Mouse (Mus musculus): ENCODE measurements around the gene Tnfsf8. TPM values are rescaled to one million over a fixed set of nuclear protein-coding genes. Genes with fewer than 3 reads are reported as not detected.

Gene Tnfsf8
- not detected in 2 replicates for polyA plus RNA-seq (2015; fragmentation: Nextera tagmentation; extraction: Ambion mirVana)

DNA sequence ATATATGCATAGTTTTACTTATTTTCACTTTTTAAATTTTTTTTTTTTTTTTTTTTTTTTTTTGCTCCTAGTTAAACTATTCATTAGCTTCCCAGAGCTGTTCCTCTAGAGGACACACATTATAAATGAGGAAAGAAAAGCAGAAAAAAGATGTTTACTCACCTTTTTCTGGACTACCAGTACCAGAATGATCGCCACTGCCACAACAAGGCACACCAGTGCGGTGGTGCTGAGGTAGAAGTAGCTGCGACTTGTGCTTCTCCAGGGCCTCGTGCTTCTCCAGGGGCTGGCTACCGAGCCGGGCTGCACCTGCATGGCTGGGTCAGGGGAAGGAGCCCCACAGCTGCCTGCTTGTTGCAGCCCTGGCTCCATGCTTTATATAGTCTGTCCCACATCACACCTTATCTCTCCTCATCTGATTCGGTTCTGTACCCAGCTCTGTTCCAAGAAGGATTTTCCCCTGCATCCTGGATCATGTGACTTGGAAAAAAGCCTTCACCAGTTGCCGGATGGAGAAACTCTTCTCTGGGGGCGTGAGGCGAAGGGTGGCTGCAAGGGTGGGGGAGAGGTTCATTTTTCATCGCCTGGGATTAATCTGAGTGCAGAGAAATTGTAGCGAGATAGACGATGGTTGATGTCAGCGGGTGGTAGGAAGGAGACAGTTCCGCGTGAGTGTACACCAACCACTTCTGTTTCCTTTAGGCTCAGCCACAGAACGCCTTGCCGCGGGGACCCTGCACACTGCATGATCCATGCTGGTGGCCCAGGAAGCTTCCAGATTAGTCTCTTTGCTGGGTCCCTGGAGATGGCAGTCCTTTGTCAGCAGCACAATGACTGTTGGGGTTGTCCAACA is at the start of gene Tnfsf8:
Gene Tnfsf8, minus strand, starts transcription at position 660 of the 853 bp plus-strand sequence.
- WGBS, result 85% methylated on average over 19 of the region's 19 CpGs
- H3K4me3 ChIP-seq, result no peak within 1 kb of the TSS
- no peak within 1 kb of the TSS for H3K4me2 ChIP-seq
- no peaks in the 10 kb centered on the region for H3K9me3 ChIP-seq
- no peak within 1 kb of the TSS for H3K27ac ChIP-seq
- H3K4me1 ChIP-seq, result no peaks in the 10 kb centered on the region
- H3K27me3 ChIP-seq (replicated peaks), result no peaks in the 10 kb centered on the region
- H3K36me3 ChIP-seq (replicated peaks), result no peaks in the 10 kb centered on the region
- ATAC-seq (replicated peaks), result no peak
- H3K9ac ChIP-seq, result no peak within 1 kb of the TSS

DNA sequence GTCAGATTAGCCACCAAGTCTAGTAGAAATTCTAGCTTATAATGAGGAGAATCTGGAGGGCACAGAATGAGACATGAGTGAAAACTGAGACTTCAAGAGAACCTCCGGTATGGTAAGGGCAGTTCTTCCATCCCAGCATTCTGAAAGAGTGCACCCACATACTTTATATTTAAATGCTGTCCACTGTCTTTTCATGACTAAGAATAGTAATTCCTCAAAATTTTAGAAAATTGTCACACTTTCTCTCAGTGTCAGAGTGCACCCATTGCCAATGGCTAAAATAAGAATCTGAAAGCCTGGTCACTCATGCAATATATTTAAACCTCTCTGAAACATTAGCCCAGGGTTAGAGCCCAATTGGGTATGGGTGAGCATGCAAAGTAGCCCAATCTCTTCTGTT is 47.4 kb upstream of the Tnfsf8 start:
- ATAC-seq (replicated peaks), result no peak
- no peaks in the 10 kb centered on the region for H3K9me3 ChIP-seq
- H3K9ac ChIP-seq, result no peak overlapping the region
- no peak overlapping the region for H3K4me2 ChIP-seq
- H3K4me1 ChIP-seq, result no peaks in the 10 kb centered on the region
- no peaks in the 10 kb centered on the region for H3K27me3 ChIP-seq (replicated peaks)
- no peak overlapping the region for H3K4me3 ChIP-seq
- H3K27ac ChIP-seq, result no peak overlapping the region
- WGBS, result 97% methylated on average over 1 of the region's 1 CpGs
- H3K36me3 ChIP-seq (replicated peaks), result no peaks in the 10 kb centered on the region

DNA sequence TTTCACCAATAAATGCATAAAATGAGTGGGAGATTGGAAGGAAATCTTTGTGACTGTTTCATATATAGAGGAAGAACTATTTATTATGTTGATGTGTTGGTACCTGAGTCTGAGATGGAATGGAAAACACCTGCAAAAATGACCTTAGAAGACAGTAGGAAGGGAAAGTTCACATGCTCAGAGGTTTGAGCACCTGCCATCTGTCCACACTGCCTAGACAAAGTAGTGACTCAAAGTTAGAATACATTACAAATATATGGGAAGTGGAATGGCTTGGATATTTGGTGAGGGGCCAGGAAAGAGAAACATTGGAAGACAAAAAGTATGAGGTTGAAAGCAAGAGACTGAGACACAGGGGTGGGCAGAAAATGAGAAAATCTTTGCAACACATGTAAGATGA is 46.3 kb upstream of the Tnfsf8 start:
- ATAC-seq (replicated peaks), result no peak
- H3K27me3 ChIP-seq (replicated peaks), result no peaks in the 10 kb centered on the region
- no peak overlapping the region for H3K27ac ChIP-seq
- no peaks in the 10 kb centered on the region for H3K9me3 ChIP-seq
- no peaks in the 10 kb centered on the region for H3K36me3 ChIP-seq (replicated peaks)
- H3K4me2 ChIP-seq, result no peak overlapping the region
- no peak overlapping the region for H3K4me3 ChIP-seq
- H3K9ac ChIP-seq, result no peak overlapping the region
- no peaks in the 10 kb centered on the region for H3K4me1 ChIP-seq

DNA sequence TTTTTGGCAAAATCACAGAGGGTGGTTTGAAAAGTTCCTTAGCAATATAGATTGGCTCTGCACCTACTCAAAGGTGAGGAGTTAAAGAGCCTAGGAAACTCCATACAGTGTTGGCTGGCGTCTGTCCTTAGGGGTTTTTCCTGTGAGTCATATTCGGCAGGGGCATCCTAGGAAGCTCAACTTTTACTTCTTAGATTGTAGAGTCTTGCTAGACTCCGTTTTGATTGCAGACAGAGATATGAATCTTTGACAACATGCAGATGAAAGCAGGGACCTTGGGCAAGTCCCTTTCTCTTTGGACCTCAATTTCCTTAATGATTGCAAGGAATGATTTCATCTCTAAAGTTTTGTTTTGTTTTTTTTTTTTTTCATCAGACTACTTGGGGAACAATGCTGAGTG is 44.9 kb upstream of the Tnfsf8 start:
- no peaks in the 10 kb centered on the region for H3K27me3 ChIP-seq (replicated peaks)
- H3K27ac ChIP-seq, result no peak overlapping the region
- no peak for ATAC-seq (replicated peaks)
- no peak overlapping the region for H3K9ac ChIP-seq
- H3K9me3 ChIP-seq, result no peaks in the 10 kb centered on the region
- no peaks in the 10 kb centered on the region for H3K4me1 ChIP-seq
- no peak overlapping the region for H3K4me3 ChIP-seq
- 79% methylated on average over 3 of the region's 3 CpGs for WGBS
- H3K4me2 ChIP-seq, result no peak overlapping the region
- H3K36me3 ChIP-seq (replicated peaks), result no peaks in the 10 kb centered on the region

DNA sequence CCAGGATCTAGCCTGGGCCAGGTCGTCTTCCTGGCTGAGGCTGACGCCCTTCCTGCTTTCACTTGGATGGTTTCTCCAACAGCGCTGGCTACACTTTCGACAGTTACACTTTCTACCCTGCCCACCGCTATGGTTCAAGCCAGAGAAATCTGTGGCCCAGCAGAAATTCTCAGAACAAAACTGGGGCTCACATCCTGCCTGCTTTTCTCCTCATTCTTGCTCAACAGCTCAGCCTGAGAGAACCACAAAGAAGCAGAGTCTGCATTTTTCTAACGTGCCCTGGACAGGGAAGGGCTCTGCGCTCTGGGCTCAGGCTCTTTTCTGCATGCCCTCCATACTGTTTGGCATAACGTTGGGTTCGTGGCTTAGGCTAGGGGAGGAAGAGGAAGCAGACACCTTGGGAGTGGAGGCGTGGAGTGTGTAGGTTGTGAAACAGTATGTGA is 38.0 kb upstream of the Tnfsf8 start:
- WGBS, result 86% methylated on average over 10 of the region's 10 CpGs
- no peak for ATAC-seq (replicated peaks)

DNA sequence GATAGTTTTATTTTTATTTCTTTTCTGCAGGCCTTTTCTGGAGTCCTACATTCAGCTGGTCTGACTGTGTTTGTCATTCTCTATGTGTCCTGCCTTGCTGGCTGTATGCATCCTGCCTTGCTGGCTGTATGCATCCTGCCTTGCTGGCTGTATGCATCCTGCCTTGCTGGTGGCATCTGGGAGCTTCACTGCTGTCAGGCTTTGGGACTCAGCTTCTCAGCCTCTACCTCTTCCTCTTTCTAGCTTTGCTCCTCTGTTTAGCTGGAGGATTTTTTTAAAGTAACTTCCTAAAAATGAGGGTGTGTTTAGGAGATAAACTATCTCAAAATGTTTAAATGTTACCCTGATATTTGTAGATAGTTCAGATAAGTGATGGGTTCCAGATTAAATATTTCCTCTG is 36.0 kb upstream of the Tnfsf8 start:
- Histone ChIP-seq H3K4me3 (no peak overlapping the region), H3K27me3 (replicated peaks) (no peaks in the 10 kb centered on the region), H3K9me3 (no peaks in the 10 kb centered on the region), H3K4me1 (no peaks in the 10 kb centered on the region), H3K4me2 (no peak overlapping the region), H3K27ac (no peak overlapping the region), H3K36me3 (replicated peaks) (no peaks in the 10 kb centered on the region), H3K9ac (no peak overlapping the region)
- no peak for ATAC-seq (replicated peaks)

More for the DNA sequence above, 38.0 kb upstream of the Tnfsf8 start:
- Histone ChIP-seq H3K27ac (no peak overlapping the region), H3K27me3 (replicated peaks) (no peaks in the 10 kb centered on the region), H3K9ac (no peak overlapping the region), H3K4me1 (no peaks in the 10 kb centered on the region), H3K9me3 (no peaks in the 10 kb centered on the region), H3K4me2 (no peak overlapping the region), H3K4me3 (no peak overlapping the region), H3K36me3 (replicated peaks) (no peaks in the 10 kb centered on the region)

DNA sequence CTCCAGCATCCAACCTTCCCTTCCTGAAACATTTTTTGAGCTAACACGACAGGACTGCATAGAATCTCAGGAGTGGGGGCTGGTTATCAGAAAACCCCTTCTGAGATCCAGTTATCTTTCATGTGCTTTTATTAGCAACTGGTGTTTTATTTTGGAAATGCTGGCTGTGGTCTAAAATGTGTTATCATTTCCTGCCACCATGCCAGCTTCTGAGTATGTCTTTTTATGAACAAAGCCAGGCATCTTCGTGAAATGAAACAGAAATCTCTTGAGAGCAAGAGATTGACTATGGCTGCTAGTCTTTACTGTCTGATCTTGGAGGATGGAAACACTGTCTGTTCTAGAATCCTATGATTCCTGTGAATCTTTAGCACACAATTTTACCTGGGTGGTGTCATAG is 25.0 kb upstream of the Tnfsf8 start:
- WGBS, result 78% methylated on average over 2 of the region's 2 CpGs
- Histone ChIP-seq H3K27ac (no peak overlapping the region), H3K9me3 (no peaks in the 10 kb centered on the region), H3K4me1 (no peaks in the 10 kb centered on the region), H3K4me3 (no peak overlapping the region), H3K9ac (no peak overlapping the region), H3K36me3 (replicated peaks) (no peaks in the 10 kb centered on the region), H3K27me3 (replicated peaks) (no peaks in the 10 kb centered on the region), H3K4me2 (no peak overlapping the region)
- ATAC-seq (replicated peaks), result no peak

DNA sequence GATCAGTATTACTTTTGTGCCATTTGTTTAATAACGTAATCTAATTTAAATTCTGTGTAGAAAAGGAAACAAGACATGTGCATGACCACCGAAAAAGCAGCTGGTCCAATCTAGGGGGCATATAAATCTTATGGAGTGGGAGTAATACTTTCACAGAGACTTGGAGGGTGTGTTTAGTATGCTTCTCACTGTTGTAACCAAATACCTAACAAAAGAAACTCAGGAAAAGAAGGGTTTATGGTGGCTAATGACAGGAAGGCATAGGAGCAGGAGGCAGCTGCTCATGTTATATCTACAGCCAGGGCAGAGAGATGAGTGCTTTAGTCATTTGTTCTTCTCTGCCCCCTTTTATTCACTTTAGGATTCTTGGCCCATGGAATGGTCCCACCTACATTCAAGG is 15.6 kb upstream of the Tnfsf8 start:
- 89% methylated on average over 2 of the region's 2 CpGs for WGBS
- Histone ChIP-seq H3K4me1 (no peaks in the 10 kb centered on the region), H3K27ac (no peak overlapping the region), H3K9ac (no peak overlapping the region), H3K27me3 (replicated peaks) (no peaks in the 10 kb centered on the region), H3K36me3 (replicated peaks) (no peaks in the 10 kb centered on the region), H3K4me3 (no peak overlapping the region), H3K9me3 (no peaks in the 10 kb centered on the region), H3K4me2 (no peak overlapping the region)
- ATAC-seq (replicated peaks), result no peak

DNA sequence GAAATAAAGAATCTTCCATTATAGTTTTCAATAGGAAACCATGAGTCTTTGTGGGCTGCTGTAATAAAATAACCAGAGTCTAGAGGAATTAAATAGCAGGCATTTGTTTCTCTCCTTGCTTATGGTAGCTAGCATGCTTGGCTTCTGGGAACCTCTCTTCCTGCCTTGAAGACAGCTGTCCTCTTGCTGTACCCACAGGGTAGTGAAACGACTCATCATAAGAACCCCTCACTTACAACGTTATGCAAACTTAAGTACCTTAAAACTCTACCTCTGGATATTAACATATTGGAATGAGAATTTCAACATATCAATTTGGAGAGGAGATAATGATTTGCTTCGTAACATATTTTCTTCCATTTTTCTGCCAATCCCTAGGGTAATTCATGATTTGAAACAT is 14.3 kb upstream of the Tnfsf8 start:
- no peaks in the 10 kb centered on the region for H3K27me3 ChIP-seq (replicated peaks)
- no peak overlapping the region for H3K27ac ChIP-seq
- no peaks in the 10 kb centered on the region for H3K4me1 ChIP-seq
- no peak for ATAC-seq (replicated peaks)
- no peak overlapping the region for H3K4me2 ChIP-seq
- no peak overlapping the region for H3K4me3 ChIP-seq
- H3K9ac ChIP-seq, result no peak overlapping the region
- no peaks in the 10 kb centered on the region for H3K36me3 ChIP-seq (replicated peaks)
- no peaks in the 10 kb centered on the region for H3K9me3 ChIP-seq
- 92% methylated on average over 3 of the region's 3 CpGs for WGBS

DNA sequence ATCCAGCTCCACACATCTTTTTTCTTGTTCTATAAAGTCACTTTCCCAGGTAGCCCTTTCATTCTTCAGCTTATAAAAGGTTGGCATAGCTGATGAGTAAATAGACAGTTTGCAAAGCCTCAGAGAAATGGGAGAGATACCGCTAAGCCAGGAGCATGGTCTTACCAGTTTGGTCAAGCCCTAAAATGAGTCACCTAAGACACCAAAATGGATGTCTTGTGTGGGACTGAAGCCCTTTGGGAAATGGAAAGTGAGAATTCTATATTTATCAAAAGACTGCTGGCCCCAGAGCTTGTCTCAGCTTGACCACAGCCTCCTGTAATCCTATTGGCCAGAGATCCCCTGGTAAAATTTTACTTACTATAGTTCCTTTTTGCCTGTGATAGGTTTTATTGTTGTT is 9.5 kb upstream of the Tnfsf8 start:
- no peak overlapping the region for H3K4me3 ChIP-seq
- H3K9me3 ChIP-seq, result no peaks in the 10 kb centered on the region
- H3K27ac ChIP-seq, result no peak overlapping the region
- no peaks in the 10 kb centered on the region for H3K27me3 ChIP-seq (replicated peaks)
- H3K36me3 ChIP-seq (replicated peaks), result no peaks in the 10 kb centered on the region
- H3K4me1 ChIP-seq, result no peaks in the 10 kb centered on the region
- WGBS, result 91% methylated on average over 1 of the region's 1 CpGs
- ATAC-seq (replicated peaks), result no peak
- no peak overlapping the region for H3K9ac ChIP-seq
- H3K4me2 ChIP-seq, result no peak overlapping the region

DNA sequence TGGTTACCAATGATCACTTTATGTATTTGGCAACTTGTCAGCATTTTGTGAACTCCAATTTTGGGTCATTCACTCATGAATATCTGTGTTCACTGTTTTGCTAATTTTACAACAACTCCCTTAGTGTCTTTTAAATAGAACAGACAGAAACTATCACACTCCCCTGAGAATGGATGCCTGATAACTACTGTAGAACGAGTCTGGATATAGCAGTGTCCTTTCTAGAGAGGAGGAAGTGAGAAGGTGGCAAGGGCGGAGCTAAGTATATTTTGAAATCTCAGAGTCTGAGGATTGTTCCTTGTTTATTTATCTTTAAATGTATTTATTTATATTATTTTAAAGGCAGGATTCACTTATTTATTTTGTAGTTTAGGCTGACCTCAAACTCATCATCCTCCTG is 7.6 kb upstream of the Tnfsf8 start:
- WGBS, result 84% methylated on average over 2 of the region's 2 CpGs
- no peak overlapping the region for H3K4me3 ChIP-seq
- no peak for ATAC-seq (replicated peaks)

DNA sequence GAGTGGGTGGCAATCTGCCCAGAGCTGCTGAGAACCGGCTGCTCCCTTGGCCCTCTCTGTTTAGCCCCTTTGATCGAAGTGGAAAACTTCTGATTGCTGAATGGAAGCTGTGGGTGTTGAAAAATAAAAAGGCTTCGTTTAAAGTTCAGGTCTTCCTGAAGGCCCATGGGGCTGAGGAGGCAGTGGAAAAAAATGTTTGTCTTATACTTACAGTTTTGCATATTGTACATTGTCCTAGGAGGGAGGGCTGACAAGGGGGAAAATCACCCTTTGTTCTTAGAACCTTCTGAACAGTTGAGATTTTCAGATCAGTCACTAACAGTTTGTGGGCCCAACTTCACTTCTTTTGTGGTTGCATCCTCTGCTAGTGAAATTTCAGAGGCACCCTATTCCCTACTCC is 1.8 kb upstream of the Tnfsf8 start:
- no peaks in the 10 kb centered on the region for H3K4me1 ChIP-seq
- H3K27me3 ChIP-seq (replicated peaks), result no peaks in the 10 kb centered on the region
- no peaks in the 10 kb centered on the region for H3K9me3 ChIP-seq
- H3K4me2 ChIP-seq, result no peak overlapping the region
- H3K27ac ChIP-seq, result no peak overlapping the region
- ATAC-seq (replicated peaks), result no peak
- no peaks in the 10 kb centered on the region for H3K36me3 ChIP-seq (replicated peaks)
- no peak overlapping the region for H3K4me3 ChIP-seq
- WGBS, result 76% methylated on average over 3 of the region's 3 CpGs
- H3K9ac ChIP-seq, result no peak overlapping the region

More for the DNA sequence above, 7.6 kb upstream of the Tnfsf8 start:
- no peaks in the 10 kb centered on the region for H3K4me1 ChIP-seq
- H3K4me2 ChIP-seq, result no peak overlapping the region
- H3K27ac ChIP-seq, result no peak overlapping the region
- no peaks in the 10 kb centered on the region for H3K27me3 ChIP-seq (replicated peaks)
- H3K9ac ChIP-seq, result no peak overlapping the region
- H3K36me3 ChIP-seq (replicated peaks), result no peaks in the 10 kb centered on the region
- H3K9me3 ChIP-seq, result no peaks in the 10 kb centered on the region

DNA sequence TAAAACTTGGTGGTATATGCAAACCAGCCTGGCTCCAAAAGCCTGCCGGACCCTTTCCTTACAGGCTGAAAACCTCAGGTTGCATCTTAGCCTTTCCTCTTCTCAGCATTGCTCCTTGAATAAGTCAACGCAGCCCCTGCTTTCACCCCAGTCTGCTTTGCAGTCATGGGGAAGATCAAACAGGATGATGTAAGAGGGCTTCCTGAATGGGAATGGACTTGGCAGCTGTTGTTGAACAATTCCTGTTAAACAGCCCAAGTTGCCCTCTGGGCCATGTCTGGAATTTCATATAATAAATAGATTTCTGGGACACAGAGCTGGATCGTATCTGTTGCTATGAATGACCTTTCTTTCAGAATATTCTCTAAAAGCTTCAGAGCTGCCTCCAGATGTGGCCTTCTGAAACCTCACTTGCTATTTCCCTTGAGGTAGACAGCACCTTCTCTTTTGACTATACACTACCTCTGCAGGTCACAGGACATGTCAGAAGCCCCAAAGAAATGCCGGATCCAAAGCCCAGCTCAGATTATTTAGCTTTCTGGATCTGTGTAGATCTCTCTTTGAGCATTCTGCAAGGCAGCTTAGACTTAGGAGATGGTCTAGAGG is 1.0 kb upstream of the Tnfsf8 start:
- no peaks in the 10 kb centered on the region for H3K4me1 ChIP-seq
- H3K4me2 ChIP-seq, result no peak overlapping the region
- no peaks in the 10 kb centered on the region for H3K36me3 ChIP-seq (replicated peaks)
- WGBS, result 79% methylated on average over 4 of the region's 4 CpGs
- H3K9ac ChIP-seq, result no peak overlapping the region
- H3K27ac ChIP-seq, result no peak overlapping the region
- H3K27me3 ChIP-seq (replicated peaks), result no peaks in the 10 kb centered on the region
- no peak for ATAC-seq (replicated peaks)
- no peak overlapping the region for H3K4me3 ChIP-seq
- no peaks in the 10 kb centered on the region for H3K9me3 ChIP-seq

Data from midbrain, embryonic 15.5 days (tissue).